Mouse (Mus musculus): ENCODE results near the gene Stt3b.
A peak's percentile ranks its signal among the peaks of the same experiment; 100 is the strongest.

Gene Stt3b

DNA sequence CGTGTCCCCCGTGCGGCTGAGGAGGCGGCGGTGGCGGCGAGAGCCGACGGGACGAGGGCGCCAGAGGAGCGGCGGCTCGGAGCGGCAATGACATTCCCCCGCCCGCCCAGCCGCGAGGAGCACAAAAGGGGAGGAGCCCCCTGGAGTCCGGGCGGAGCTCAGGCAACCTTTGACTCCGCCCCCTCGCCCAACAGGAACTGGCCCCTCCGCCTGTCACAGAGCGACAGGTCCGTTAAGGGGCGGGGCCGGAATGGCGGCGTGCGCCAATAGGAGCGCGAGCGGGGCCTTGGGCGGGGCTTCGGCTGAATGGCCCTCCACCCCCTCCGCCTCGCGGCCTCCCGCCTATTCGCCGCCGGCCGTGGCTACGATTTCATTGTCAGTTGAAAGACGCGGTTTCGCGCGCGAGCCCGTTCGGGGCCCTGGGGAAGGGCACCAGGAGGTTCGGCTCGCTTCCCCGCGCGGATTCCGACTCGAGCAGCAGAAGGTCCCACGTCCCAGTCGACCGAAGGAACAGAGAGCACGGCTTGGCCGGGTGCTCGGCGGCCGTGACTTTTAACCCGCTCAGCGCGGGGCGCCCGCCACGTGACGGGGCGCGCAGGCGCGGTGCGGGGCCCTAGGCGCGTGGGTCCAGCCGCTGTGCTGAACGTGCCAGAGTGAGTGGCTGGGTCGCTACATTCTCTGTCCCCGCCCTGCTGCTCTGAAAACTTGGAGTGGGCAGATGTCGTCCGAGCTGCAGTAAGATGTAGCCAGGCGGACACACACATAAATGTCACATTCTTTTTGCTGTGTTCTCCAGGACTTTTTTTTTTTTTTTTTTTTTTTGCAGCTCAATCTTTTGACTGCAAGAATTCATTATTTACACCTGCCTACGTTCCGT lies at the start of gene Stt3b:
Stt3b (minus strand) TSS at position 76 of the 877 bp plus-strand sequence.
- peak; percentile 99 for DNase-seq

DNA sequence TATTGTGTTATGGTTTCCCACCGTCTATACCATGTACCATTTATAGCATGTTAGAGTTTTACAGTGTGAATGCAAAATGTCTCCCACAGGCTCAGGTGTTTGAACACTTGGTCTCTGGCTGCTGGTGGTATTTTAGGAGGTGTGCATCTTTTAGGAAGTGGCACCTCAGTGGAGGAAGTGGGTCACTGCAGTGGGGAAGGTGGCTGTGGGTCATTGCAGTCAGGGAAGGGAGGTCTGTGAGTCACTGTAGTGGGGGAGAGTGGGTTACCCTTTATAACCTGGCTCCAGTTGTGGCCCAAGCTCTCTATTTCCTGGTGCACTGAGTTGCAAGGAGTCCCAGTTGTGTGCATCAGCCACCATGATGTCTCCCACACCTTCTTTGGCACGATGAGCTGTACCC lies 48.2 kb upstream of the Stt3b start:
- DNase-seq: no peak

DNA sequence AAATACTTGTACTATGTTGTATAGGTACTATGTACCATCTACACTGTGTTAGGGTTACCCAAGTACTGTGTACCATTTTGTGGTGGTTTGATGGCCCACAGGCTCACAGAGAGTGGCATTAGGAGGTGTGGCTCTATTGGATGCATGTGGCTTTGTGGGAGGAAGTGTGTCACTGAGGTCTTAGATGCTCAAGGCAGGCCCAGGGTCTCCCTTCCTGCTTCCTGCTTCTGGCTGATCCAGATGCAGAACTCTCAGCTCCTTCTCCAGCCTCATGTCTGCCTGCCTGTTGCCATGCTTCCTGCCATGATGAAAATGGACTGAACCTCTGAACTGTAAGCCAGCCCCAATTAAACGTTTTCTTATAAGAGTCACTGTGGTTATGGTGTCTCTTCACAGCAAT lies 47.8 kb upstream of the Stt3b start:
- DNase-seq: no peak

DNA sequence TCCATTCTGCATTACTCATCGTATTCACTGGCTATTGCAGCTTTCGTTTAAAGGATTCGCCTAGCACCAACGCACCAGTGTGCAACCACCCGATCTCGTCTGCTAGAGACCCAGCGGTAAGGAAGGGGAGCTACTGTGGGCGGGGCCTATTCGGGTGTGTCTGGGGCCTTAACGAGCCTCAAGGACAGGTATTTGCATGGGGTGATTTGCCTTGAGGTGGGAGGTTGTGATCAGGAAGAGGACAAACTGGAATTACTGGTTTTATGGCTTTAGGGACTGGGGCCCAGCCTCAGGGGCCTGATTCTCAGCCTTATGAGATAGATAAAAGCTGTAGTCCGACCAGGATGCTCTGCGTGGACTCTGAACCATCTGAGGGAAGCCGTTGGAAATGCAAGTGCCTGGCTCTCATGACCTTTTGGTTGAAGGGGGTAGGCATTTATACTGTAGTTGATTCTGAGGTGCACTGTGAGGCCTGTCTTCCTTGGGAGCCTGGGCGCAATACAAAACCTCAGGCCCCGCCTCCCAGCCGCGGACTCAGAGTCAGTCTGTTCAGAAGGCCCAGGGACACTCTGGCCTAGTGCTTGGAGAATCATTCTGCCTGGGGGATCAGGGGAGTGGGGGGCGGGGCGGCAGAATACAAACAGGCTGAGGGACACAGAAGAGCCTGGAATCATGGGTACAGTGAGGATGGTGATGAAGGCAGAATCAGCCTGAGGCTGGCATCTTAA lies 46.7 kb upstream of the Stt3b start:
- DNase-seq: no peak

DNA sequence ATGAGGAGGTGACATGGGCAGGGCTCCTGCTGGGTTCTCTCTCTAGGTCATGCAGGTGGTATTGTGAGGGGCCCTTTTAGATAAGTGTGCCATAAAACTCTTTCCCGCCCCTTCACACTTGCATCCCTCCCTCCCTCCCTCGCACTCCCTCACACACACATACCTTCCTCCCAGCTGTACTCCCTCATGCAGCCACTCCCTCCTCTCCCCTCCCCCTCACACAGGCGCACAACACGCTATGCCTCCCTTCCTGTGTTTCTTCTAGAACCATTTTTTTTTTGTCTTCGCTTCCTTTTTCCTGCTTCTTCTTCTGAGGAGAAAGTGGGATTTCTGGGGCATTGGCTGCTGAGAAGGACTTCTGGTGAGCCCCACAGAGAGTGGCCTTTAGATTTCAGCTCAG lies 45.8 kb upstream of the Stt3b start:
- no peak for DNase-seq

DNA sequence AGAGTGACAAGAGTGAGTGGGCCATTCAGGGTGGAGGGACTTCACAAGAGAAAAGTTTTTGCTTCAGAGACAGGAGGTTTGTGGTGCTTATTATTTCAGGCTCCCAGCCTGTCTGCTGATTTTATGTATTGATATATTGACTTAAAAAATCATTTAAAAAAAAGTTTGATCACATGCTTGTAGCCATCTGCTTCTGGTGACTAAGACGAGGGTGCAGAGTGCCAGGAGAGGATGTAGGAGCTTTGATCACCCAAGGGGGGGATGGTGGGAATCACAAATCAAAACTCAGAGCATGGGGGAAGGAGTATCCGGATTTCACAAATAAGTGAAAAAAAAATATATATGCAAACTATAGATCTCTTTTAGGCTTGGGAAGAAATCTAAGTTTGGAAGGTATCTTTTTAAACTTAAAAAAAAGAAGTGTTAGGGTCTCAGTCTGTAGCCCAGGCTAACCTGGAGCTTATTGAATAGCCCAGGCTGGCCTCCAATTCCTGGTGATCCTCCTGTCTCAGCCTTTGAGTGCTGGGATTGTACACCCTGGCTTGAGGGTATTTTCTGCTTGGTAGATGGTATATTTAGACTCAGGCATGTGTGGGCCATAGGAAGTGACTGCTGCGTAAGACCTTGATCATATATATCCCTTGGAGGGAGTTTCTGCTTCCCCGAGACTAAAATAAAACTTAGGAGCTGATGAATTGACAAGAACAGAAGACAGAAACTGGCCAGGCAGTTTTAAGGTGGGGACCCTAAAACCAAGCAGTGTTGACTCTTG lies 39.7 kb upstream of the Stt3b start:
- no peak for DNase-seq

DNA sequence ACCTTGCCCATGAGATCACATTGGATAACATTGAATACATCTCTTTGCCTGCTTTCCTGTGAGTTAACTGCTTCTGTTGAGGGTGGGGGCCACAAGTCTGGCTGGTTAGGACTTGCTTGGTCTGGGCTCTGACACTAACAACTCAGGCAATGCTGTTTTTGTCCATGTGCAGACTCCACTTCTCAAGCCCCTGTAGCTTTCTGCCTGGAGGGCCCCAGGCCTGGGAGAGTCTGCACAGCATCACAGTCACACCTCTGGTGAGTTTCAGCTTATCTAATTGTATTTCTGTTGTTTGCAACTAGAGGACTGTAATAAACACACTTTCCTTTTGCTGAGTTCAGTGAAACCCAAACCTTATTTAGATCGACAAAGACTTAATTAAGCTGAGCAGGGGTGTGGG lies 38.9 kb upstream of the Stt3b start:
- DNase-seq: no peak

DNA sequence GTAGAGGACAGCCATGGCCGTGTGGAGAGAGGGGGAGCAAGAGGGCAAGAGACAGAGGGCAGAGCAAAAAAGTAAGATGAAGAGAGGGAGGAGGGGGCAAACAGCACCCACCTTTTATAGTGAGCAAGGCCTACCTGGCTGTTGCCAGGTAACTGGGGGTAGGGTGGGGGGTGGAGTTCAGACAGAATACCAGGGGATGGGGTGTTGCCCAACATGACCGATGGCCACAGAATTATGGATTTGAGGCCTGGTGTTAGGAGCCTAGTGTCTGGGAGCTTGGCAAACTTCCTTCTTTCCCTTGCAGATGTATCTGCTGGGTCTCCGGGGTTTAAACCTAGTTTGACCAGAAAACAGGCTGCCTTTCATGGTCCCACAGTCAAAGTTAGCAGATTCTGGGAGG lies 34.7 kb upstream of the Stt3b start:
- DNase-seq: no peak

DNA sequence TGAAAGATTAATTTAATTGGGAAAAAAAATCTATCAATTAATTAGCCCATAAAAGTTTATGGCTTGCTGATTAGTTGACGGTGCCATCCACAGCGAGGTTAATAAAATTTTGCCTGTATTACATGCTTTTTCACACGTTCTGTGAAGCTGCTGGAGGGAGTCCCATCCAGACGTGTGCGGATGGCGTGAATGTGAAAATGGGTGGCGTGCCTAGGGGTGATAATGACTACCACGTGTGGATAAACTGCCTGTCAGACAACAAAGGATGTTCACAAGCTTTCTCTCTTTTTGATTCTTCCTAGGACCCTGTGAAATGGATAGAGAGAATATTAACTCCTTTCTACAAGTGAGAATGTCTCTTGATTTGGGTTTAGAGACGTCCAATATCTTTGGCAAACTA lies 31.4 kb upstream of the Stt3b start:
- DNase-seq: no peak

DNA sequence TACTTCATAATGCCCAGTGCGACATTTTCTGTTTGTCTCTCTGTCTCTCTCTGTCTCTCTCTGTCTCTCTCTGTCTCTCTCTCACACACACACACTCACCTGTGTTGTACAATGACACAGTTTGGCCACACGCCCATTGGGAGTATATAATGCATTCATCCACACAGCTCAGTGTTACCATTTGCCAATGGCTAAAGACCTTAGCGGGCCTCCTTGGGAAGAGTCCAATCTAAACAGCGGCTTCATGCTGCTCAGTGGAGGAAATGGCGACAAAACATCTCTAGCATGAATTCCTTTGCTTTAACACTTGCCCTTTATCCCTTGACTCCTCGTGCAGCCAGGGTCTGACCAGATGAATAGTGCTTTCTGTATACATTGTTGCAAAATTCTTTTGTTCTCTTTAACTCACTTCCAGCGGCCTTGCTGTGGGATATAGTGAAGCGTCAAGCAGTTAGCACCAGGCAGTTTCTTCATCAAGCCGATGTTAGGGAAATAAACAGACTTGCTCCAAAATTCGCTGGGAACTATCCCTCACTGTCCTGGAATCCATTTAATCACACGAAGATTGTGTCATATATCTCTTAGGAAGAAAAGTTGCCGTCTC lies 30.1 kb upstream of the Stt3b start:
- DNase-seq: no peak

DNA sequence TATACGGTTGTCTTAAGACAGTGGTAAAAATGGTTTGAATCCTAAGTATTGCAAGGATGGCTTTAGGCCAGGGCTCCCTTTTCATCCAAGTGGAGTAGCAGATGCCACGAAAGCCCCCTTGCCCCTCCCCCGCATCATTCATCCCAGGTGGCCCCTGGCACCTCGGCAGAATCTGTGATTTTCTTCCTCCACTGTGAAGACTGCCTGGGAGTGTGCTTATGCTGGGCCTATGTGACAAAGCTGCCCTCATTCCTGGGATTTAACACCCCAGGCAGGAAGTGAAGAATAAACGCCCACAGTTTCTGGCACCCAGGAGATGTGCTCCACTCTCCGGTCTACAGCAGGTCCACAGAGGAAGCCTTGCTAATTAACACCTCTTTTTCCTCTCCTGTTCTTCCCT lies 28.6 kb upstream of the Stt3b start:
- DNase-seq: no peak

DNA sequence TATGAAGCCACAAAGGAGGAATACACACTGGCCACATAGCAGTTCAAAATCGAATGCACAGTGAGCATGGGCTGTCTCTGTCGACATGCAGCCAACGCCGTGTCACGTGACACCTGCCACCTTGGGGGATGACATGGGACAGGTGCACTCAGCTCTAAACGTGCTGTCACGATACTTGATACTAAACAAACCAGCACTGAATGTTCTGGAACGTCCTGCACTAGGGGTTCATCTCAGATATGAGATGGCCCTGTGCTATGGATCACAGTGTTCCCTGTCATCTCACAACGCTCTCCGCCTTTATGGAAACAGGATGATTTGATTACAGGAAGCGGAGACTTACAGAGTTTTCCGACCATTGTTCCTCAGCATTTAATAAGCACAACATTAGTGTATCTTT lies 22.8 kb upstream of the Stt3b start:
- no peak for DNase-seq

DNA sequence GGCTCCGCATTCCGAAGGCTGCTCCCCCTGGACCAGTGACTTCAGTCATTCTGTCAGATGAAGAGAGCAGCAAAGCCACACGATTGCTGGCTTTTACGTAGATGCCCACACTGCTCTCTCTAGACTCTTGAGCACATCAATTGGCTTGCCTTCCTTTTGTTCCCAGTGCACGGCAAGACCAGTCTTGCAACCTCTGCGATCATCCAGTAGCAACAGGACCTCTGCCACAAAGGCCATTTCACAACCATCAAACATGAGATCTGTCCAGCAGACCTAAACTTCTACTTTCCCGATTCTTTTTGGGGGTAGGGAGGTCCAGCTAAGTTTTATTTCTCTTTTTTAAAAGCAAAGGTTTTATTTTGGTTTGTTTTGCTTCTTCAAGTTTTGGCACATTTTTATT lies 22.1 kb upstream of the Stt3b start:
- no peak for DNase-seq

DNA sequence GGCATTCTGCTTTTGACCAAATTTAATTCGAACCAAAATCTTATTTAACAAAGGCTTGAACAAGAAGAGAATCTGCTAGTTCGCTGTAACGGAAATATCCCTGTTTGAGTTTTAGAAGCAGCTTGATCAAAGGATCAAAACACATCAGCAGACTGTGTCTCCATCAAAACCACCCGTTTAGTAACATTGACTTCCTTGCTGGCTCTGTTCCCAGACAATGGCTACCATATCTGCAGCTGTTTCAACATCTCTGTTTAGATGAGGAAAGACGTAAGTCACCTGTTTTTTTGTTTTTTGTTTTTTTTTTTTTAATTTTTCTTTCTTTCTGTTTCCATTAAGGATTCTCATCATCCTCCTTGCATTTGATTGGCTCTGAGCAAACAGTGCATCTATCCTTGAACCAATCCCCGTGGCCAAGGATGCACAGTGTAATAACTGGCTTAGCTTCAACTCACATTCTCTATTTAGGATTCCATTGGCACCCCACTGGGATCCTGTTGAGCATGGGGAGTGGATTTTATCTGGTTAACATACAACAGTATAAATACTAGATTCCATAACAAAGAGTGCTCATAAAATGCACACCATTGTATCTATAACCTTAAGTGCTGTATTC lies 20.7 kb upstream of the Stt3b start:
- no peak for DNase-seq

DNA sequence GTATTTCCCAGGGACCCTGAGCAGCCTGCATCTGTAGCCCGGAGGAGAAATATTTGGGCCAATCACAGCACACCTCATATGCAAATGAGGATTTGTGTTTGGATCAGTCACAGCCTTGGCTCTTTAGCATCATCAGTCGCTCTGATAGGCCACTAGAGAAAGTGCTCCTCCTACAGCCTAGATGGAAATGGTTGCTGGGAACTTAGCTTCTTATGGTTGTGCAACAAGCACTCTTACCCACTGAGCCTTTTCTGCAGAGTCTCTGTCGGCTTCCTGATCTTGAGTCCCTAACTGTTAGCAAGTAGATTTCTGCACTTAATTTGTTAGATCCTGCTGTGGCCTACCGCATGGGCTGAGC lies 16.3 kb upstream of the Stt3b start:
- no peak for DNase-seq

DNA sequence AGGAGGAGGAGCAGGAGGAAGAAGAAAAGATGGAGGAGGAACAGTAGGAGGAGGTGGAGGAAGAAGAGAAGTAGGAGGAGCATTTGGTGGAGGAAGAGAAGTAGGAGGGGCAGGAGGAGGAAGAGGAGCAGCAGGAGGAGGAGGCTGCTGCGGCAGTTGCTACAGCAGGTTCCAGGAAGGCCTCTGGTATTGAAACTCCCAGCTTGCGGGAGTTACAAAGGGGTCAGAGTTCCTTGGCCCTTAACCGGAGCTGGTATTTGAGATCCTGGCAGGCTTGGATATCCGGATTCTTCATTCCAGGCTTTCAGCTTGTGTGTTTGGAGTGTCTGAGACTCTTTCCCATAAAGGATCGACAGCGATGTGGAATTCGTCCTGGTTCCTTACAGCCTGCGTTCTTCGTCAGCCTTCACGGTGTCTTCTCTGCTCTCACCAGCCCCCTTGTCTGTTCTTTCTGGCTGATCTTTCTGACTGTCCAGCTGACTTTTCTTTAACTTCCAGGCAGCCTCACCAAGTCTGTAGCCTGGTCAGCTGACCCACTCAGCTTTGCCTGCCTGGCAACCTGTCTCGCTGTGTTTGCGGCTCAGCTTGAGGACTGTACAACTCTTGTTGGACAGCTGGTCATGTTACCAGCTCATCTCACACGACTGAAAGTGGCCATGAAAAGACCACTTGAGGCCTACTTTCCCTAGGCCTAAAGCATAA lies 15.8 kb upstream of the Stt3b start:
- DNase-seq: no peak

DNA sequence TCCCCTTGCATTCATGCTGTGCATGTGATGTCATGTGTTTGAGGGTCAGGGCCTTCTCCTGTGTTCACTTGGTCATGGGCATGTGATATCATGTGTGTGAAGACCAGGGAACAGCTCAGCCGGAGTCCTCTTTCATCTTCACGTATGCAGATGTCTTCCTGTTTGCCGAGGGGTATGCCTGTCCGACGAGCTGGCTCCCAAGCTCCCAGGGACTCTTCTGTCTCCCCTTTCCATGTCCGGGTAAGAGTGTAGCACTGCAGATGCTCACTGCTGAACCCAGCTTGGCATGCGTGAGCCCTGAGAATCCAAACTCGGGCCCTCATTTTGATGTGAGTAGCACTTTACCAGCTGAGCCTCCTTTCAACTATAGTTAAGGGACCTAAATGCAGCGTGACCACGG lies 13.4 kb upstream of the Stt3b start:
- DNase-seq: no peak

DNA sequence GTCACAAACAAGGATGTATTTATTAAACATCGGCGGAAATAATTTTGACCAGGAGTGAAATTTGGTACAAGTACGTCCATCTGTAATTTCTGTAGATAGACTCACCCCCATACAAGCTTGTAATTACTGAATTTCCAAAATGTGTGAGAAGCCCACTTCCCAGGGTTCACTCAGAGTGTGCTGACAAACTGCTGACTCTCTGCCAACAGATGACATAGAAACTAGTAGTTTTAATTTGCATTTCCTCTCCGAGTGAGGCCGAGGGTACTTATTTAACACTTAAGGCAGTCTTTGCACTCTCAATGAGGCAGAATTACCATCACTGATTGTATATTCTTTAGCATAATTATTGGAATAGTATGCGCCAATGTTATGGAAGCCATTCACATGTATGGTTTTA lies 12.2 kb upstream of the Stt3b start:
- no peak for DNase-seq

DNA sequence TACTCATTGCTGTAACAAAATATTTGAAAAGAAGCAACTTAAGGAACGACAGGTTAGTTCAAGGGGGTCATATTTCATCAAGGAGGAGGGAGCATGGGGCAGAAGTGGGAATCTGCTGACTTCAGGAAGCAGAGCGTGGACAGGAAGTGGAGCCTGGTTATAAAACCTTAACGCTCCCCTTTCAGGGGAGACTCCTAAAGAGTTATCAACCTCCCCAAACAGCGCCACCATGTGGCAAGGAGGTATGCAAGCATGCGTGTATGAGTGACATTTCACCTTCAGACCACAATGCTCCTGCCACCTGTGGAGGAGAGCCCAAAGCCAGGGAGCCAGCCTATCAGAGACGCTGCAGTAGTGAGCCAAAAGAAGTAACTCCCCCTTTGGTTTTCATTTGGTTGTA lies 10.8 kb upstream of the Stt3b start:
- DNase-seq: no peak

DNA sequence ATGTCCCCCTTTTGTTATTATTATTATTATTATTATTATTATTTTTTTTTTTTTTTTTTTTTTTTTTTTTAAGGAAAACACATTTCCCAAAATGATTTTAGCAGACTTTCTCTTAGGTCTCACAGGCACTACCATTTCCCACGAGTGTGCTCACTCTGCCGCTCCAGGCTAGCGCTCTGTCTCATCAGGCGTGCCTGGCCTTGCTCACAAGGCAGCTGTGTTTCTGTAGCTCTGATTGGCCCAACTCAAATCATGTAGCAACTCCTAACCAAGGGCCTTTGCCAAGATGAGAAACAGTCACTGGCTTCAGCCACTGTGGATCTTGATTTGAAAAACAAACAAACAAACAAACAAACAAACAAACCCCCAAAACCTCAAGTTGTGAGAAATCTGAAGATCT lies 9.9 kb upstream of the Stt3b start:
- DNase-seq: no peak

DNA sequence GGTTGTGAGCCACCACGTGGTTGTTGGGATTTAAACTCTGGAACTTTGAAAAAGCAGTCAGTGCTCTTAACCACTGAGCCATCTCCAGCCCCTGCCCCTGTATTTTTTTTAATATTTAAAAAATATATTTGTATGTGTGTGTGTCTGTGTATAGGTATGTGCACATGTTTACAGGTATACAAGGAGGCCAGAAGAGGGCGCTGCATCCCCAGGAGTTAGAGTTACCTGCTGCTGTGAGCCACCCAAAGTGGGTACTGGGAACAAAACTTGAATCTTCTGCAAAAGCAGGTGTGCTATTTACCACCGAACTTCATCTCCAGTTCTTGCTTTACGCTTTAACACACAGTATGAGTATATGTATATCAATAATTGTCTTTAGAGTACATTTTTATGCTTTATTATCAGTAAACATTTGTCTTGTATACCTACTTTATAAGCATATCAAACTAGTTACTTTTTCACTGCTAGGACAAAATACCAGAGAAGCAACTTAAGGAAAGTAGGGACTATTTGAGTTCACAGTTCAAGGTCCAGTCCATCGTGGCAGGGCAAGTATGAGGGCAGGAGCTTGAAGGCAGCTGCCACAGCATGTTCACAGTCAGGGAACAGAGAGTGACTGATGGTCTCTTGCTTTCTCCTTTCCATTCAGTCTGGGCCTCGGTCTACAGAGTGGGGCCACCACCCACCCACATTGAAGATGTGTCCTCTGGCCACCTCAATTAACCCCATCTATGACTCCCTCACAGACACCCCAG lies 8.6 kb upstream of the Stt3b start:
- DNase-seq: no peak

DNA sequence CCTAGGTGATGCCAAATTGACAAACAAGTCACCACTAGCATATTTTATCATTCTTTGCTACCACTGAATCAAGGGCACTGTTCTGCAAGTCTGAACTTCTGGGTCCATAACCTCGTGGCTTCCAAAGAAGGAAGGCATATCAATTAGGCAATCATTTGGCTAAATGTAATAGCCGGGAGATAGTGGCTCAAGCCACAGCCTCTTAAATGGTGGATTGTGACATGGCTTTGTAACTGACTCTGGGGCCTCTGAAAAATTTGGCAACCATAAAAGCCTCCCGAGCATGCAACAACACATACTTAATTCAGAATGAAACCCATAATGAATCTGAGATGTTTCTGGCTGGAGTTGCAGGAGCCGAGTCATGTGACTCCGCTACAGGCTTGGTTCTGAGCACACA lies 6.8 kb upstream of the Stt3b start:
- DNase-seq: no peak

Data from cerebellum, adult 9-10 months (tissue).